Mouse (Mus musculus): Measurements from ENCODE around the gene Gstm6. TPM values are rescaled to one million over a fixed set of nuclear protein-coding genes. Genes with fewer than 3 reads are reported as not detected.
A peak's percentile ranks its signal among the peaks of the same experiment; 100 is the strongest.
"Not testable (repeated sequence)": the region's sequence is repeated elsewhere in the genome, so short reads cannot be mapped to it uniquely, and the experiment has no call there.

Gstm6 gene
- total RNA-seq, 2 experiments from 2014 or later: 3.0 to 3.3 TPM

- intact Hi-C loops (cut with DNase I): no loop called here
These were observed 47.6 kb downstream of the Gstm6 start, which contains the start of gene Gstm5 for GRCm38 (mm10) chr3:107895720-107896569. TSS of gene Gstm5 (plus strand) at chr3:107895821.

GRCm38 (mm10) chr3:107895194-107895719 is 48.3 kb downstream of the Gstm6 start:
- no peak for DNase-seq
- intact Hi-C loops (cut with DNase I): no loop called here

More at GRCm38 (mm10) chr3:107895720-107896569, 47.6 kb downstream of the Gstm6 start, which contains the start of gene Gstm5:
- DNase-seq: peak; percentile 80 to 82

- DNase-seq; intact Hi-C loops (cut with DNase I): not testable (repeated sequence)
These were observed 54.3 kb downstream of the Gstm6 start for GRCm38 (mm10) chr3:107889236-107889635.

Other genes with a start within 250 kb of the Gstm6 start
- 10 to 100 TPM; 77.8 to 80.6 TPM for gene Ahcyl1, start 247.2 kb downstream of the Gstm6 start, total RNA-seq (2021)
- gene Csf1, start 183.3 kb downstream of the Gstm6 start, total RNA-seq (2021): 10 to 100 TPM; 34.4 to 49.5 TPM
- gene Eps8l3, start 66.5 kb downstream of the Gstm6 start, total RNA-seq (2021): not detected
- 10 to 100 TPM; 50.5 to 51.2 TPM for gene Gstm5, start 47.9 kb downstream of the Gstm6 start, total RNA-seq (2021)
- 10 to 100 TPM; 71.7 to 74.3 TPM for gene Gstm7, start 11.9 kb downstream of the Gstm6 start, total RNA-seq (2021)
- not detected for gene Gstm3, start 25.5 kb upstream of the Gstm6 start, total RNA-seq (2021)
- 100 to 1,000 TPM; 161 to 186 TPM for gene Gstm2, start 42.7 kb upstream of the Gstm6 start, total RNA-seq (2021)
- 100 to 1,000 TPM; 265 to 324 TPM for gene Gstm1, start 74.2 kb upstream of the Gstm6 start, total RNA-seq (2021)
- 10 to 100 TPM; 12.3 to 13.3 TPM for gene Gstm4, start 101.1 kb upstream of the Gstm6 start, total RNA-seq (2021)
- 1 to 10 TPM; 4.6 to 5.1 TPM for gene Ampd2, start 142.9 kb upstream of the Gstm6 start, total RNA-seq (2021)
- not detected for gene Gnat2, start 149.0 kb upstream of the Gstm6 start, total RNA-seq (2021)
- gene Gnai3, start 202.4 kb upstream of the Gstm6 start, total RNA-seq (2021): 10 to 100 TPM; 18.3 to 20.0 TPM
- gene Gpr61, start 211.1 kb upstream of the Gstm6 start, total RNA-seq (2021): not detected
- 10 to 100 TPM; 15.1 to 15.5 TPM for gene Amigo1, start 242.6 kb upstream of the Gstm6 start, total RNA-seq (2021)